Mouse (Mus musculus) heart, adult 8-10 months (tissue): Measurements from ENCODE around the gene Tanc1. TPM values are rescaled to one million over a fixed set of nuclear protein-coding genes. Genes with fewer than 3 reads are reported as not detected.
"Not testable (repeated sequence)": the region's sequence is repeated elsewhere in the genome, so short reads cannot be mapped to it uniquely, and the experiment has no call there.

ENCODE experiments used
- DNase-seq: peaks from one replicate; pipeline ENCODE4 v3.0.0; 2022; ENCODE audit warnings: low spot score
- total RNA-seq, 4 experiments: library from RNA; stranded (reverse); gene quantifications; 2 replicates each; pipeline ENCODE4 v1.2.4; 2022

Tanc1 gene
- 10 to 100 TPM; 21.4 to 25.3 (median 24.6) TPM for total RNA-seq

- DNase-seq, result peak; percentile 87
Observed at GRCm38 (mm10) chr2:59611831-59612732, at the start of gene Tanc1. Gene Tanc1, plus strand, starts transcription at chr2:59612042.

GRCm38 (mm10) chr2:59562215-59562614 lies 49.6 kb upstream of the Tanc1 start:
- DNase-seq, result no peak

- DNase-seq, result no peak
Observed at GRCm38 (mm10) chr2:59562696-59563095, 49.1 kb upstream of the Tanc1 start.

GRCm38 (mm10) chr2:59564029-59564611 lies 47.7 kb upstream of the Tanc1 start:
- DNase-seq, result not testable (repeated sequence)

- DNase-seq, result no peak
Observed at GRCm38 (mm10) chr2:59564947-59565346, 46.9 kb upstream of the Tanc1 start.

GRCm38 (mm10) chr2:59580939-59581338 lies 30.9 kb upstream of the Tanc1 start:
- no peak for DNase-seq

GRCm38 (mm10) chr2:59583961-59584360 lies 27.9 kb upstream of the Tanc1 start:
- no peak for DNase-seq

GRCm38 (mm10) chr2:59587387-59588095 lies 24.3 kb upstream of the Tanc1 start:
- no peak for DNase-seq

- DNase-seq, result no peak
Observed at GRCm38 (mm10) chr2:59588096-59588405, 23.8 kb upstream of the Tanc1 start.

GRCm38 (mm10) chr2:59593341-59593902 lies 18.4 kb upstream of the Tanc1 start:
- DNase-seq, result no peak

- no peak for DNase-seq
Observed at GRCm38 (mm10) chr2:59594095-59594494, 17.7 kb upstream of the Tanc1 start.

- DNase-seq, result no peak
Observed at GRCm38 (mm10) chr2:59596545-59596944, 15.3 kb upstream of the Tanc1 start.

GRCm38 (mm10) chr2:59598286-59598685 lies 13.6 kb upstream of the Tanc1 start:
- DNase-seq, result no peak

GRCm38 (mm10) chr2:59598894-59599293 lies 12.9 kb upstream of the Tanc1 start:
- DNase-seq, result no peak

GRCm38 (mm10) chr2:59599338-59600111 lies 12.3 kb upstream of the Tanc1 start:
- DNase-seq, result no peak

GRCm38 (mm10) chr2:59600123-59600840 lies 11.6 kb upstream of the Tanc1 start:
- peak; percentile 53 for DNase-seq

GRCm38 (mm10) chr2:59600980-59601379 lies 10.9 kb upstream of the Tanc1 start:
- no peak for DNase-seq

- DNase-seq, result no peak
Observed at GRCm38 (mm10) chr2:59601452-59601851, 10.4 kb upstream of the Tanc1 start.

GRCm38 (mm10) chr2:59608958-59609357 lies 2.9 kb upstream of the Tanc1 start:
- DNase-seq, result no peak

GRCm38 (mm10) chr2:59611216-59611810 lies 529 bp upstream of the Tanc1 start:
- DNase-seq, result no peak
